Mouse (Mus musculus): ENCODE measurements around the gene Setd5. TPM values are rescaled to one million over a fixed set of nuclear protein-coding genes. Genes with fewer than 3 reads are reported as not detected.

Setd5 gene
- total RNA-seq, 2 experiments from 2014 or later = 34.3 to 42.0 TPM

GRCm38 (mm10) chr6:113049159-113049558, 28.0 kb upstream of the Setd5 start:
- no peak for DNase-seq
- intact Hi-C loops (cut with DNase I) = loop anchor here (5.0 kb wide), 2 partner anchors 188 to 328 kb away; partner anchors contain the start of genes Arpc4, Mtmr14 and Tada3

GRCm38 (mm10) chr6:113052972-113053371, 24.2 kb upstream of the Setd5 start:
- no peak for DNase-seq
- intact Hi-C loops (cut with DNase I) = no loop called here

- no peak for DNase-seq
- intact Hi-C loops (cut with DNase I) = no loop called here
These were observed 22.5 kb upstream of the Setd5 start for GRCm38 (mm10) chr6:113054552-113055107.

GRCm38 (mm10) chr6:113060892-113061563, 16.1 kb upstream of the Setd5 start:
- no peak for DNase-seq
- intact Hi-C loops (cut with DNase I) = no loop called here

DNA sequence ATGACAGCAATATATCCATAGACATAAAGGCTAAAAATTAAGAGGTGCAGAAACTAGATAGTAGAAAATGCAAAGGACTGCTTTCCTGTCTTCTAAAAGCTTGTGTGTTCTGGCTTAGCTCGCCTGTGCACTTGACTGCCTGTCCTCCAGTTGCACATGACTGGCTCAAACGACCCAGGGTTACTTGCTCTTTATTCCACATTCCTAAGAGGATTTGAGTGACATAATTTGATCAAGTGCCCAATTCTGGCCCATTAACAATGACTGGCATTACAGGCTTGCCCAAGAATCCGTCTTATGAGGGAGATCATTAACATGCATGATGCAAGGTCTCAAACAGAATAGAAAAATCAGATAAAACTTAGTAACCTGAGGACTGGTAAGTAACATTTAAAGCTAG, 14.9 kb upstream of the Setd5 start:
- intact Hi-C loops (cut with DNase I) = no loop called here
- DNase-seq = no peak

- intact Hi-C loops (cut with DNase I) = no loop called here
- DNase-seq = no peak
These were observed 13.8 kb upstream of the Setd5 start for GRCm38 (mm10) chr6:113063363-113063762.

- intact Hi-C loops (cut with DNase I) = loop anchor here (5.0 kb wide), 1 partner anchor 37 kb away; no protein-coding TSS in a partner anchor
- DNase-seq = no peak
These were observed 12.0 kb upstream of the Setd5 start for GRCm38 (mm10) chr6:113065186-113065585.

GRCm38 (mm10) chr6:113069154-113069553, 8.0 kb upstream of the Setd5 start:
- intact Hi-C loops (cut with DNase I) = loop anchor here (5.0 kb wide), 1 partner anchor 33 kb away; no protein-coding TSS in a partner anchor
- DNase-seq = no peak

DNA sequence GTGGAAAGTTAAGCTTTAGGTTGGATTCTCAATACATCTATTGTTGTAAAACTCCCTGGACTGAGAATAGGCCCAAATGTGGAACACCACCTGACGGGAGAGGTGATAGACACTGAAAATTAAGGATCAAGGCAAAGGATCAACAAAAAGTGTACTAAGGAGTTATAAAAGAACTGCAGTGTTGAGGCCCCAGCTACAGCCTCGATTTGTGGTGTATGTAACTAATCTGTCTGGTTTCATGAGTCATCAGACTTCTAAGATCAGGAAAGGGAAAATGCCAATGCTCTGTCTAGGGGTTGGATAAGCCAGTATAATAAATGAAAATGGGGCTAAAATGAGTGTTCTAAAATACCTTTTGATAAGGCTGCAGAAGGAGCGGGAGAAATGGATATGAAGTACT, 1.9 kb upstream of the Setd5 start:
- no peak for DNase-seq
- intact Hi-C loops (cut with DNase I) = loop anchor here (5.0 kb wide), 1 partner anchor 232 kb away; the partner anchor contains the start of gene Brpf1

DNA sequence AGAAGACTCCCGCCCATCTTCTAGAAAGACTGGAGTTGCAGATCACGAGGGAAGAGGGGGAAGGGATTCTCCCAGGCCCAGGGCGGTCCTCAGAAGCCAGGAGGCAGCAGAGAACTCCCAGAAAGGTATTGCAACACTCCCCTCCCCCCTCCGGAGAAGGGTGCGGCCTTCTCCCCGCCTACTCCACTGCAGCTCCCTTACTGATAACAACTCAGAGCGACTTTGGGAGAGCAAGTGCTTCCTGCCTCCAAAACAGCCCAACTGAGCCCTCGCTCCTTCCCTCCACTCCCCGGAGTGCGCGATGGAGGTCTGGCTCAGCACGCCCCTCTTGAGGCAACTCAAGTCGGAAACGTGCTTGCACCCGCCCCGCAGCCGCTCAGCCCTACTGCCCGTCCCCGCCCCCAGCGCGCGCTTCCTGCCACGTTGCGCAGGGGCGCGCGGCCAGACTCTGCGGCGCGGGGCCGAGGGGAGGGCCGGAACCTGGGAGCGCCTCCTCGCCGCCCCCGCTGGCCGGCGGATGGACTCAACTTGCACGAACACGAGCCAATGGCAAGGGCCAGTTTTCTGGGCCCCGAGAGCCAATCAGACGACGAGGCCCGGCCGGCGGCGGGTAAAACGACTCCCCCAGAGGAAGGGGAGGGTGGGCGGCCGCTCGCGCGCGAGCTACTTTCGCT, 1.0 kb upstream of the Setd5 start:
- peak; percentile 94 to 98 for DNase-seq
- intact Hi-C loops (cut with DNase I) = loop anchor here (1.0 to 5.0 kb wide), 2 partner anchors 30 to 231 kb away; partner anchors contain the start of genes Brpf1 and Thumpd3

DNA sequence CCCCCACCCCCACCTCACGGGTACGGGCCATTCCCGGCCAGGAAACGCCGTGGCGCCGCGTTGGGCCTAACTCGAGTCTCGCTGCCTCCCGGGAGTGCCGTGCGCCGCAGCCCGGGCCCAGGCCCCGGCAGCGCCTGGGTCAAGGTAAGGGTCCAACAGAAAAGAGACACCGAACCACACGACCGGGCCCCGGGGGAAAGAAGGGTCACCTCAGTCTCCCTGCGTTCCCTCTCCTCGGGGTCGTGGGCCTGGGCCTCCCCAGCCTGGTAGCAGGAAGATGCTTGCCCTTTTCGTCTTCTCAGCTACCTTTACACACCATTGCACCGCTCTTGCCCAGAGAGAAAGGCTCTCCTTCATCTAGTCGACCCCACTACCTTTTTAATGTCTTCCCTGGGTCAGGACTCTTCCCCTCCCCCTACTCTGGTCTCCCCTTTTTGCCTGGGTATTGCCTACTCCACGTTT, 435 bp downstream of the Setd5 start:
- no peak for DNase-seq
- intact Hi-C loops (cut with DNase I) = loop anchor here (1.0 to 5.0 kb wide), 3 partner anchors 22 to 230 kb away; partner anchors contain the start of gene Brpf1

GRCm38 (mm10) chr6:113078031-113078721, 1.0 kb downstream of the Setd5 start:
- intact Hi-C loops (cut with DNase I) = loop anchor here (1.0 to 5.0 kb wide), 2 partner anchors 21 to 229 kb away; partner anchors contain the start of gene Brpf1
- DNase-seq = peak; percentile 42 to 53

- intact Hi-C loops (cut with DNase I) = loop anchor here (5.0 kb wide), 1 partner anchor 228 kb away; the partner anchor contains the start of gene Brpf1
- peak; percentile 24 to 37 for DNase-seq
These were observed 2.3 kb downstream of the Setd5 start for GRCm38 (mm10) chr6:113079492-113079891.

DNA sequence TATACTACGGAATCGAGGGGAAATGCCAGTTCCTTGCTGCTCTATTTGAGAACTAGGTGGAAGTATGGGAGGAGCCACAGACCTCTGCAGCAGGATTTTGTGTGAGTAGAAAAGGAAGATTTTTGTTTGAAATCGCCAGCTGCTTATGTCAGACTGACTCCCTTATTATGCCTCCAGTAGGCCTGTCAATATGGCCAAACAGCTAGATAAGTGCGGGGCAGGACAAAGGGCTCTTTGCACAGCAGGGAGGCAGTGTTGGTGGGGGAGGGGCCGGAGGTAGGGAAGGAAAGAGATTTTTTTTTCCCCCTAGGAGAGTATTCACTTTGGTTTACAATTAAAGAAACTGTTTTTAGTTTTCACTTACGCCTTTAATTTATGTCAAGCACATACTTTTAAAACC, 5.1 kb downstream of the Setd5 start:
- intact Hi-C loops (cut with DNase I) = no loop called here
- no peak for DNase-seq

DNA sequence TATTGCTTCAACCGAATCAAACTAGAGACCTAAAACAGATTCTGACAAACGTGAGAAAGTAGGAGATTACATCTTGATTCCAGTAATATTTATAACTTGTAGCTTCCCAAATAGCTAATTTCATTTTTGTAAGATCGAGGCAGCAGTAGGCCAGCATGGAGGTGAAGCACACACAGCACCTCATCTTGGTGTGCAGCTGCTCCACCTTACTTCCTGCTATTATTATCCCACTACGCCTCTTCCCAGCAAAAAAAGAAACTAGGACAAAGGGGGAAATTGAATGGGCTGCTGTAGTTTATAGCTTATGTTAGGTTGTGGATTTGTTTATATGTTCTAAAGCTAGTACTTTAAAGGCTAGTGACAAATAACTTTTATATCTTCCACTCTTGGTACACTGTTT, 7.4 kb downstream of the Setd5 start:
- intact Hi-C loops (cut with DNase I) = no loop called here

DNA sequence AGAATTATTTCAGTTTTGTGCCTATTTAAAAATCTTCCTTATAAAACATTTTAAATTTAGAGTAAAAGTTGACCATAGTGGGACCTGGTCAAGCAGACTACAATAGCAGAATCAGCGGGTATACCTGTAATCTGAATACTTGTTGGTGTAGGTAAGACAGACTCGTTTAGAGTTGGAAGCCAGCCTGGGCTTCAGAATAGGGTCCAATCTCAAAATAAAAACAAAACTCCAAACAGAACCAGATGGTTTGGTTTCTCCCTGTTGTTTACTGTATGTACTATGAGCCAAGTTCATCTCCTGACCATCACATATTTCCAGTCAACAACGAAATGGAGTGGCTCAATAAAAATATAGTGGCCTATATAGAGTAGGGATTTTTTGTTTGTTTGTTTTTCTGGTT, 16.0 kb downstream of the Setd5 start:
- intact Hi-C loops (cut with DNase I) = no loop called here
- DNase-seq = no peak

More for the DNA sequence above, 7.4 kb downstream of the Setd5 start:
- DNase-seq = no peak

GRCm38 (mm10) chr6:113095547-113095946, 18.4 kb downstream of the Setd5 start:
- DNase-seq = no peak
- intact Hi-C loops (cut with DNase I) = no loop called here

DNA sequence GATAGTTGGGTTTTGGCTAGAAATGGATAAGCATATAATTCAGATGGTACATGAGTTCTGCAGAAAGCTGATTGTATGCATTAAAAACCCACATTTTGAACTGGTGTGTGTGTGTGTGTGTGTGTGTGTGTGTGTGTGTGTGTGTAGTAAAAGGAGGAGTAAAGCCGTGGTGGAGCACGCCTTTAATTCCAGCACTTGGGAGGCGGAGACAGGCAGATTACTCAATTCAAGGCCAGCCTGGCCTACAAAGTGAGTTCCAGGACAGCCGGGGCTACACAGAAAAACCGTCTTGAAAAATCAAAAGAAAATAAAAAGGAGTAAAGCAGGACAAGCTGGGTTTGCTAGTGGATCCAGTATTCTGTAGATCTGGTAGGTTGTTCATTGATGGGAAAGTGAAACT, 20.5 kb downstream of the Setd5 start:
- intact Hi-C loops (cut with DNase I) = no loop called here
- DNase-seq = no peak

GRCm38 (mm10) chr6:113099640-113100289, 22.6 kb downstream of the Setd5 start:
- peak; percentile 89 to 90 for DNase-seq
- intact Hi-C loops (cut with DNase I) = loop anchor here (1.0 to 5.0 kb wide), 2 partner anchors 21 to 32 kb away; no protein-coding TSS in a partner anchor

GRCm38 (mm10) chr6:113102541-113102940, 25.4 kb downstream of the Setd5 start:
- no peak for DNase-seq
- intact Hi-C loops (cut with DNase I) = loop anchor here (2.0 to 5.0 kb wide), 2 partner anchors 35 to 58 kb away; no protein-coding TSS in a partner anchor
